Mouse (Mus musculus) frontal cortex, postnatal 10 days (tissue): Measurements from ENCODE around the gene Atxn10.

Source experiments
- DNase-seq, 2 experiments: peaks; one replicate each; pipeline ENCODE4 v3.0.0; 2022; ENCODE audit warnings: low spot score in 2 of 2, mixed read lengths in 1 of 2

The Atxn10 gene

GRCm38 (mm10) chr15:85474697-85475096 lies 138.7 kb downstream of the Atxn10 start:
- DNase-seq = no peak

GRCm38 (mm10) chr15:85477584-85477983 lies 141.5 kb downstream of the Atxn10 start:
- DNase-seq = no peak

- DNase-seq = no peak
Measured at GRCm38 (mm10) chr15:85479365-85479764, 143.3 kb downstream of the Atxn10 start.

- DNase-seq = no peak
Measured at GRCm38 (mm10) chr15:85479919-85480318, 143.9 kb downstream of the Atxn10 start.

- DNase-seq = no peak
Measured at GRCm38 (mm10) chr15:85480630-85481029, 144.6 kb downstream of the Atxn10 start.

GRCm38 (mm10) chr15:85488900-85489299 lies 152.9 kb downstream of the Atxn10 start:
- DNase-seq = no peak

GRCm38 (mm10) chr15:85489751-85490150 lies 153.7 kb downstream of the Atxn10 start:
- no peak for DNase-seq

GRCm38 (mm10) chr15:85494163-85494621 lies 158.1 kb downstream of the Atxn10 start:
- DNase-seq = peak; percentile 58 to 69

- DNase-seq = no peak
Measured at GRCm38 (mm10) chr15:85497548-85497947, 161.5 kb downstream of the Atxn10 start.

- DNase-seq = no peak
Measured at GRCm38 (mm10) chr15:85497981-85498475, 162.0 kb downstream of the Atxn10 start.

GRCm38 (mm10) chr15:85500267-85500666 lies 164.2 kb downstream of the Atxn10 start:
- DNase-seq = no peak

- DNase-seq = no peak
Measured at GRCm38 (mm10) chr15:85503127-85503526, 167.1 kb downstream of the Atxn10 start, which contains the start of gene 7530416G11Rik. TSS of gene 7530416G11Rik (minus strand) at chr15:85503227.

GRCm38 (mm10) chr15:85505118-85505925 lies 169.3 kb downstream of the Atxn10 start:
- no peak for DNase-seq

- DNase-seq = no peak
Measured at GRCm38 (mm10) chr15:85506680-85507079, 170.6 kb downstream of the Atxn10 start.

- DNase-seq = no peak
Measured at GRCm38 (mm10) chr15:85507370-85508014, 171.4 kb downstream of the Atxn10 start.
